Mouse (Mus musculus): Measurements from ENCODE around the gene Cyth3. TPM values are rescaled to one million over a fixed set of nuclear protein-coding genes. Genes with fewer than 3 reads are reported as not detected.

Cyth3 gene
- polyA plus RNA-seq (2016; fragmentation: Nextera tagmentation; extraction: Ambion mirVana) = 46.0 and 48.7 TPM in 2 replicates

DNA sequence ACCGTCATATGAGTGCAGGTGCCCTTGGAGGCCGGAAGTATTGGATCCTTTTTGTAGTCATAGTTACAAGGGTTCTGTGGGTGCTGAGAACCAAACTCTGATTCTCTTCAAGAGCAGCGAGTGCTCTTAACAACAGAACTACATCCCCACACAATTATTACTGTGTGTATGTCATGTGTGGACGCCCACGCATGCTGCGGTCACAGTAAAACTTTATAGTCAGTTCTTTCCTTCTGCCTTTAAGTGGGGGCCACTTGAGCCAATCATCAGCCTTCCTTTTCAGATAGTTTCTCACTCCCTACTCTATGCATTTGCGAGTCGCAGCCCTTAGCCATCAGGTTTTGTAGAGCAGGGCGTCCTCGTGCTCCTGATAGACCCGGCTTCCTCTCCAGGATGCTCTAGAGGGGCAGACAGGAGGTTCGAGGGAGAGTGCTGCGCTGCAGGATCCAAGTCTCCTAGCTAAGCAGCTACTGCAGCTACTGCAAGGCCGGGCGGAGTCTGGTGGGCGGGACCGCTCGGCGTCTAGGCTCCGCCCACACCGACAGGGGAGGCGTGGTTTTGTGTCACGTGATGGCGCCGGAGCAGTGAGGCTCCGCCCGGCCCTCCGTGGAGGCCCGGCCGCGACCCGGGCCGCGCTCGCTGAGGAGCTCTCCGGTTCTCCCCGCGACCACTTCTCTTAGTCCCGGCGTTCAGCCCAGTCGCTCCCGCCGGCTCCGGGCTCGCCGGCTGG is at the start of gene Cyth3:
Gene Cyth3 (plus strand): TSS at position 555 of the 730 bp plus-strand sequence.
- 9% methylated on average over 46 of the region's 46 CpGs for WGBS
- Histone ChIP-seq H3K27me3 (no peaks in the 10 kb centered on the region), H3K36me3 (no peaks in the 10 kb centered on the region), H3K4me3 (peak within 1 kb of the TSS; percentile 83), H3K27ac (peak within 1 kb of the TSS; percentile 75), H3K4me1 (peaks cover 59% of the 10 kb centered on the region), H3K9ac (peak within 1 kb of the TSS; percentile 83), H3K9me3 (no peaks in the 10 kb centered on the region), H3K4me2 (replicated peaks) (peak within 1 kb of the TSS; percentile 83)
- ATAC-seq (ENCODE audit: insufficient number of reproducible peaks, insufficient read depth, low FRiP score, low TSS enrichment) = peak; percentile 78

- ATAC-seq (ENCODE audit: insufficient number of reproducible peaks, insufficient read depth, low FRiP score, low TSS enrichment) = no peak
- no peaks in the 10 kb centered on the region for H3K9me3 ChIP-seq
- no peak overlapping the region for H3K4me3 ChIP-seq
- H3K36me3 ChIP-seq = no peaks in the 10 kb centered on the region
- no peak overlapping the region for H3K27ac ChIP-seq
- H3K4me1 ChIP-seq = no peaks in the 10 kb centered on the region
- no peak overlapping the region for H3K4me2 ChIP-seq (replicated peaks)
- 88% methylated on average over 4 of the region's 4 CpGs for WGBS
- H3K27me3 ChIP-seq = no peaks in the 10 kb centered on the region
- no peak overlapping the region for H3K9ac ChIP-seq
Observed at GRCm38 (mm10) chr5:143573067-143573466, 49.2 kb upstream of the Cyth3 start.

GRCm38 (mm10) chr5:143574261-143575178 is 47.7 kb upstream of the Cyth3 start:
- no peak overlapping the region for H3K9ac ChIP-seq
- 78% methylated on average over 19 of the region's 19 CpGs for WGBS

DNA sequence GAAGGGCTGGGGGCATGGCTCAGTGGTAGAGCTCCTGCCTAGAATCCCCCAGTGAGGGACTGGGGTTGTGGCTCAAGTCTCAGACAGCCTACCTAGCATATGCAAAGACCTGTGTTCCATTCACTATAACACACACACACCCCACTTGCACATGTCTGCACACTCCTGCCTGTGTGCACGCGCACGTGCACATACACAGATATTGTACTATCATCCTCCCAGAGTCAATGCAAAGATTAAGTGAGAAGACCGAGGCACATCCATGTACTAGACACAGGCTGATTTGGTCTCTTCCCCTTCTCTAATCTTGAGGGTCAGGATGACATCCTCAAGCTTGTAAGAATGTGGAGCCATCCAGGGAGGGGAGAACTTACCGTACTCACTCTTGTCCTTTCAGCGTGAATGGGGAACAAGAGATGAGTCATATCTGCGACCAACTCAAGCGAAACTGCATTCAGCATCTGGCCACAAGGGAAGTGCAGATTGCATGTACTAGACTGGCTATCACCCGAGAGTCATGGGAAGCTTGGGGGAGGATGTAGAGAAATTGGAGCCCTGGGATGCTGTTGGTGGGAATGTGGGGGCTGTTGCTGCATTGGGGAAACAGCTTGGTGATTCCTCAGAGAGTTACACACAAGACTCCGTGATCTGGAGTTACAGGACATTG is 42.6 kb upstream of the Cyth3 start:
- Histone ChIP-seq H3K4me3 (no peak overlapping the region), H3K9ac (no peak overlapping the region), H3K4me2 (replicated peaks) (no peak overlapping the region), H3K27ac (no peak overlapping the region), H3K36me3 (no peaks in the 10 kb centered on the region), H3K4me1 (no peaks in the 10 kb centered on the region), H3K27me3 (no peaks in the 10 kb centered on the region), H3K9me3 (no peaks in the 10 kb centered on the region)
- ATAC-seq (ENCODE audit: insufficient number of reproducible peaks, insufficient read depth, low FRiP score, low TSS enrichment) = no peak
- 88% methylated on average over 10 of the region's 10 CpGs for WGBS

More at GRCm38 (mm10) chr5:143574261-143575178, 47.7 kb upstream of the Cyth3 start:
- Histone ChIP-seq H3K27ac (no peak overlapping the region), H3K9me3 (no peaks in the 10 kb centered on the region), H3K4me2 (replicated peaks) (no peak overlapping the region), H3K4me3 (no peak overlapping the region), H3K4me1 (no peaks in the 10 kb centered on the region), H3K36me3 (no peaks in the 10 kb centered on the region), H3K27me3 (no peaks in the 10 kb centered on the region)
- no peak for ATAC-seq (ENCODE audit: insufficient number of reproducible peaks, insufficient read depth, low FRiP score, low TSS enrichment)

GRCm38 (mm10) chr5:143580982-143581381 is 41.3 kb upstream of the Cyth3 start:
- WGBS = 86% methylated on average over 2 of the region's 2 CpGs
- no peaks in the 10 kb centered on the region for H3K9me3 ChIP-seq

GRCm38 (mm10) chr5:143581874-143582273 is 40.4 kb upstream of the Cyth3 start:
- H3K27me3 ChIP-seq = no peaks in the 10 kb centered on the region
- no peak overlapping the region for H3K27ac ChIP-seq
- H3K9ac ChIP-seq = no peak overlapping the region
- no peak overlapping the region for H3K4me3 ChIP-seq
- H3K36me3 ChIP-seq = no peaks in the 10 kb centered on the region
- no peak overlapping the region for H3K4me2 ChIP-seq (replicated peaks)
- ATAC-seq (ENCODE audit: insufficient number of reproducible peaks, insufficient read depth, low FRiP score, low TSS enrichment) = no peak
- 87% methylated on average over 8 of the region's 8 CpGs for WGBS
- H3K9me3 ChIP-seq = no peaks in the 10 kb centered on the region
- no peaks in the 10 kb centered on the region for H3K4me1 ChIP-seq

More at GRCm38 (mm10) chr5:143580982-143581381, 41.3 kb upstream of the Cyth3 start:
- Histone ChIP-seq H3K9ac (no peak overlapping the region), H3K27ac (no peak overlapping the region), H3K4me3 (no peak overlapping the region), H3K4me2 (replicated peaks) (no peak overlapping the region), H3K27me3 (no peaks in the 10 kb centered on the region), H3K36me3 (no peaks in the 10 kb centered on the region), H3K4me1 (no peaks in the 10 kb centered on the region)
- no peak for ATAC-seq (ENCODE audit: insufficient number of reproducible peaks, insufficient read depth, low FRiP score, low TSS enrichment)

GRCm38 (mm10) chr5:143583081-143583480 is 39.2 kb upstream of the Cyth3 start:
- H3K36me3 ChIP-seq = no peaks in the 10 kb centered on the region
- no peak overlapping the region for H3K4me3 ChIP-seq
- no peaks in the 10 kb centered on the region for H3K27me3 ChIP-seq
- H3K27ac ChIP-seq = no peak overlapping the region
- no peaks in the 10 kb centered on the region for H3K4me1 ChIP-seq
- WGBS = 91% methylated on average over 10 of the region's 10 CpGs
- no peak overlapping the region for H3K4me2 ChIP-seq (replicated peaks)
- H3K9me3 ChIP-seq = no peaks in the 10 kb centered on the region
- no peak overlapping the region for H3K9ac ChIP-seq
- ATAC-seq (ENCODE audit: insufficient number of reproducible peaks, insufficient read depth, low FRiP score, low TSS enrichment) = no peak

DNA sequence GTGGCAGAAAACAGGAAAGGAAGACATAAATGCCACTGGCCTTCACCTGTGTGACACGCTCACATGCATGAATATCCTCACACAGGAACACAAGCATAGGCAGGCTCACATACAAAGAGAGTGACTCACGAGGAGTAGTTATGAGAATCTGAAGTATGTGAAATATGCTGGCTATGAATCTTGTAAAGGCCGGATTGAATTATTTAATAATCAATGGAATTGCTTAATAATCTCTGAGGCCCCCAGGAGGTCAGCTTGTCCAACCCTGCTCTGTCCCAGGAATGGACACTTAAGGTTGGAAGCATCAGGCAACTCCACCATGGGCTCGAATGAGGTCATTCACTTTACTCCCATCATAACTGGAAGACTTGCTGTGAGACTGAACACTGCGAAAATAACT is 37.3 kb upstream of the Cyth3 start:
- ATAC-seq (ENCODE audit: insufficient number of reproducible peaks, insufficient read depth, low FRiP score, low TSS enrichment) = no peak
- Histone ChIP-seq H3K27ac (no peak overlapping the region), H3K9ac (no peak overlapping the region), H3K4me1 (0 out of 2 replicates have a peak, but pooled peaks cover 7% of the 10 kb centered on the region), H3K4me3 (no peak overlapping the region), H3K27me3 (no peaks in the 10 kb centered on the region), H3K4me2 (replicated peaks) (no peak overlapping the region), H3K9me3 (no peaks in the 10 kb centered on the region), H3K36me3 (no peaks in the 10 kb centered on the region)
- WGBS = 82% methylated on average over 5 of the region's 5 CpGs

- Histone ChIP-seq H3K4me2 (replicated peaks) (no peak overlapping the region), H3K9ac (no peak overlapping the region), H3K27ac (no peak overlapping the region), H3K27me3 (no peaks in the 10 kb centered on the region), H3K4me1 (0 out of 2 replicates have a peak, but pooled peaks cover 7% of the 10 kb centered on the region), H3K9me3 (no peaks in the 10 kb centered on the region), H3K4me3 (no peak overlapping the region), H3K36me3 (no peaks in the 10 kb centered on the region)
- 86% methylated on average over 8 of the region's 8 CpGs for WGBS
- no peak for ATAC-seq (ENCODE audit: insufficient number of reproducible peaks, insufficient read depth, low FRiP score, low TSS enrichment)
Observed at GRCm38 (mm10) chr5:143586386-143586785, 35.9 kb upstream of the Cyth3 start.

DNA sequence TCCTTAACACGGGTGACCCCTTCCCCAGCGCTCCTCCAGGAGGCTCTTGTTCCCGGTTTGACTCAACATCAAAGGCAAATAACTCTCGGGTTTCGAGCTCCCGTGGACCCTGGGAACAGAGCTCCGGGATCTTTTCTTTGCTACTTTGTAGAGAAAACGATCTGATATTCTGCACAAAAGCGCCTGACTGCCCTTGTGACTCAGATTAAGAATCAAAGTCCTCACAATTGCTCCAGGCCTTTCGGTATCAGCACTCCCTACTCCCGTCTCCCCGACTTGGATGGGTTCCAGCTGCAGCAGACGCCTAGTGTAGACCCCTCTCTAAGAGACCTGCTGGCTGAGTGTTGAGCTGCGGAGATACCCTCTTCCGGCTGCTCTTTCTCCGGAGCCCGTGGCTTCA is 33.1 kb upstream of the Cyth3 start:
- Histone ChIP-seq H3K4me2 (replicated peaks) (peak overlapping the region; percentile 13), H3K9ac (no peak overlapping the region), H3K27ac (peak overlapping the region; percentile 19), H3K9me3 (no peaks in the 10 kb centered on the region), H3K27me3 (no peaks in the 10 kb centered on the region), H3K4me3 (no peak overlapping the region), H3K4me1 (0 out of 2 replicates have a peak, but pooled peaks cover 7% of the 10 kb centered on the region), H3K36me3 (no peaks in the 10 kb centered on the region)
- 0 out of 2 replicates have a peak, but pooled peaks have one; percentile 64 for ATAC-seq (ENCODE audit: insufficient number of reproducible peaks, insufficient read depth, low FRiP score, low TSS enrichment)
- WGBS = 13% methylated on average over 17 of the region's 17 CpGs

GRCm38 (mm10) chr5:143592926-143593325 is 29.3 kb upstream of the Cyth3 start:
- no peak overlapping the region for H3K4me3 ChIP-seq
- no peaks in the 10 kb centered on the region for H3K9me3 ChIP-seq
- no peaks in the 10 kb centered on the region for H3K36me3 ChIP-seq
- H3K9ac ChIP-seq = no peak overlapping the region
- 35% methylated on average over 5 of the region's 5 CpGs for WGBS
- H3K4me1 ChIP-seq = 0 out of 2 replicates have a peak, but pooled peaks cover 7% of the 10 kb centered on the region
- H3K4me2 ChIP-seq (replicated peaks) = no peak overlapping the region
- no peak for ATAC-seq (ENCODE audit: insufficient number of reproducible peaks, insufficient read depth, low FRiP score, low TSS enrichment)
- H3K27ac ChIP-seq = no peak overlapping the region
- H3K27me3 ChIP-seq = no peaks in the 10 kb centered on the region

Measured in embryonic facial prominence, embryonic 12.5 days (tissue).